Mouse (Mus musculus) midbrain, postnatal 0 days (tissue): ENCODE measurements at regions not wholly inside any gene's neighbourhood (a gene's known extent, or its start where the extent isn't known, plus 50 kb on each side); places are given as distances from the start of the nearest gene placed in this dataset.

Experiments
- ATAC-seq: fragments of 200-750 bp; cut with Nextera tagmentation; 2 replicates; pipeline ENCODE4 v1.8.0; 2017; ENCODE audit warnings: moderate number of reproducible peaks, mild to moderate bottlenecking, moderate TSS enrichment, moderate library complexity; ENCODE audit not compliant: low FRiP score
- DNase-seq: peaks from one replicate; pipeline ENCODE4 v3.0.0-alpha.2; 2015; ENCODE audit warnings: low spot score
- H3K27ac ChIP-seq: fragments of 300-500 bp; sonication (generic); 2 replicates; pipeline ENCODE4 v1.5.1; 2014; ENCODE audit warnings: low read depth, mild to moderate bottlenecking, low read length, mixed read lengths
- H3K27me3 ChIP-seq: fragments of 300-500 bp; sonication (generic); 2 replicates; pipeline ENCODE4 v1.6.1; 2014; ENCODE audit warnings: low read length, control low read depth, mixed read lengths; ENCODE audit not compliant: insufficient read depth
- H3K36me3 ChIP-seq: fragments of 300-500 bp; sonication (generic); 2 replicates; pipeline ENCODE4 v1.6.1; 2014; ENCODE audit warnings: low read length, control low read depth, mixed read lengths; ENCODE audit not compliant: insufficient read depth
- H3K4me1 ChIP-seq: fragments of 300-500 bp; sonication (generic); 2 replicates; pipeline ENCODE4 v1.6.1; 2014; ENCODE audit warnings: mild to moderate bottlenecking, control low read depth, antibody characterized with exemption, low read length, mixed read lengths; ENCODE audit not compliant: insufficient read depth
- H3K4me2 ChIP-seq: fragments of 300-500 bp; sonication (generic); 2 replicates; pipeline ENCODE4 v1.6.1; 2014; ENCODE audit warnings: low read depth, mild to moderate bottlenecking, low read length, mixed read lengths; ENCODE audit not compliant: poor library complexity, severe bottlenecking
- H3K4me3 ChIP-seq: fragments of 300-500 bp; sonication (generic); 2 replicates; pipeline ENCODE4 v1.5.1; 2014; ENCODE audit warnings: low read depth, mild to moderate bottlenecking, low read length, moderate library complexity
- H3K9ac ChIP-seq: fragments of 300-500 bp; sonication (generic); replicated peaks from 2 replicates; pipeline ENCODE4 v1.6.1; 2014; ENCODE audit warnings: mild to moderate bottlenecking, low read length, moderate library complexity, mixed read lengths; ENCODE audit not compliant: poor library complexity, severe bottlenecking
- H3K9me3 ChIP-seq: fragments of 300-500 bp; sonication (generic); 2 replicates; pipeline ENCODE4 v1.6.1; 2016; ENCODE audit warnings: low read length, control low read depth
- CTCF ChIP-seq: IDR thresholded peaks from 2 replicates; pipeline ENCODE4 v1.5.1; 2016; ENCODE audit warnings: antibody characterized with exemption, mild to moderate bottlenecking
- WGBS: fragments of 180-500 bp; shearing (Covaris S2); extraction: QIAGEN DNeasy Blood & Tissue Kit; methylation state at CpG from one replicate; pipeline ENCODE4 v1.1.7; 2014; 5-methylcytosine and 5-hydroxymethylcytosine counted together

DNA sequence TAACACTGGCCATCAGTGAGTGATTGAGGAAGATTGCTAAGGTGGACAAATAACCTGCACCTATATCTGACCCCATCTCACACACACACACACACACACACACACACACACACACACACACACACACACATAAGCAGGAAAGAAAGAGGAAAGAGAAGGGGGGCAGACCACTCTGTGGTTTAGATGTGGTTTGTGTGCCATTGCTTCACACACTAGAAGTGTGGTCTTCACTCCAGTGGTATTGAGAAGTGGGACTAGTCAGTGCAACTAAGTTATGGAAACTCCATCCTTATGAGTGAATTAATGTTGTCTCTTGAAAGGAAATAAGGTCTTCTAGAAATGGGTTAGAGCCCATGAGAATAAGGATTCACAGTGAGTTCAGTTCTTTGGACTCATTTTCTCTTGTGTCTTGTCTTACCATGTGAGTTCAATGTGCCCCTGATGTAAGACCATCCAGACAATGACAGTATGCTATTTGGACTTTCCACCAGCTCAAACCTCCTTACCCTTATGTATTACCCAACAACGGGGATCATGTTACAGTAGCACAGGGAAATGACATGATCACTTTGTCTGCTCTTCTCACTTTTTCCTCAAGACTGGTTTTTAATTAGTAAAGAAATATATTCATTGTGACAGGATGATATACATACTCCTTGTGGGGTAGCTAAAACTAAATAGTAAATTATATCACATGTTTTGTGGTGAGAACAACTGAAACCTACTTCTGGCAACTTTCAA is 88.7 kb downstream of the A730009L09Rik start:
- no peak for TF ChIP-seq CTCF
- Histone ChIP-seq H3K36me3 (no peaks in the 10 kb centered on the region), H3K4me1 (no peaks in the 10 kb centered on the region), H3K9me3 (no peaks in the 10 kb centered on the region), H3K9ac (no peak overlapping the region), H3K27ac (no peak overlapping the region), H3K27me3 (no peaks in the 10 kb centered on the region), H3K4me3 (no peak overlapping the region), H3K4me2 (no peak overlapping the region)
- ATAC-seq (no peak), DNase-seq (no peak)
- WGBS, result 95% methylated on average over 1 of the region's 1 CpGs

DNA sequence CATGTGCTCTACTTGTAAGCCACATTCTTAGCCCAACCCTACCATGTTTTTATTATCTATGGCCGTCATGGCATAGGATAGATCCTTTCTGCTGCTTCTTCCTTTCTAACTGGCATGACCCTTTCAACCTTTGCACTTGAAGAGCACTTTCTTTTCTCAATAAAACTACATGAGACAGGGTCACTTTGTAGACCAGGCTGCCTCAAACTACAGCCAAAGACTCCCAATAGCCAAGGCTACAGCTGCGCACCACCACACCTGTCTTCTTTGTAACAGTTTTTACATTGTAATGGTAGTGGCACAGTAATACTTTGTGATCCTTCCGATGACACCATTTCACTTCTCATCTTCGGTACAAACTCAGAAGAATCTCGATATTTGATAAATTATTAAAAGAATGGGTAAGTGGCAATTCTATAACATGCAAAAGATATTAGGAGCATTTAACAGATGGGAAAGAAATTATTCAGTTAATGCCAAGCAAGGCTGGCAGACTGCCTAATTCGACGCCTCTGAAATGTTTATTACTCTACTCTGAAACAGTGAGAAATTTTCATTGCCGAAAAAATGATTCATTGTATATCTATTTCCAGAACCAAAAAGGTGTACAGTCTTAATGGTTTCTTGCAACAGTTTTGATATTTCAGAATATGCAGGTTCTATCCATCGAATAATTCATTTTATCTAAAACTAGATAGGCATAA is 89.5 kb downstream of the A730009L09Rik start:
- H3K27me3 ChIP-seq, result no peaks in the 10 kb centered on the region
- H3K4me1 ChIP-seq, result no peaks in the 10 kb centered on the region
- ATAC-seq, result no peak
- H3K4me2 ChIP-seq, result no peak overlapping the region
- TF ChIP-seq CTCF, result no peak
- 92% methylated on average over 9 of the region's 9 CpGs for WGBS
- H3K27ac ChIP-seq, result no peak overlapping the region
- H3K4me3 ChIP-seq, result no peak overlapping the region
- no peaks in the 10 kb centered on the region for H3K9me3 ChIP-seq
- no peaks in the 10 kb centered on the region for H3K36me3 ChIP-seq
- no peak overlapping the region for H3K9ac ChIP-seq
- DNase-seq, result no peak

GRCm38 (mm10) chr16:84606010-84606803 is 91.3 kb downstream of the A730009L09Rik start:
- Histone ChIP-seq H3K9ac (no peak overlapping the region), H3K36me3 (no peaks in the 10 kb centered on the region), H3K9me3 (no peaks in the 10 kb centered on the region), H3K4me2 (no peak overlapping the region), H3K4me3 (no peak overlapping the region), H3K27me3 (no peaks in the 10 kb centered on the region), H3K4me1 (no peaks in the 10 kb centered on the region), H3K27ac (no peak overlapping the region)
- DNase-seq (no peak), ATAC-seq (no peak)
- TF ChIP-seq CTCF, result no peak
- 81% methylated on average over 5 of the region's 5 CpGs for WGBS

DNA sequence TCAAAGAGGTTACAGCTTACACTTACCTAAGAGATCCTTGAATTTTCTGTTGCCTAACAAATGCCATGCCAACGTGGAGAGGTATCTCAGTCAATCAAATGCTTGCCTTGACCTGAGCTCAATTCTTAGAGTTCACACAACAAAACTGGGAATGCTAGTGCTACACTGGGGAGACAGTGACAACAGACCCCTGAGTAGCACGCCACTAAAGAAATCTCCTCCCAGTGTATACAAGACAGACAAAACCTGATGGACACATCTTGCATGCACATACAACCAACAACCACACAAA is 91.8 kb downstream of the A730009L09Rik start:
- no peak overlapping the region for H3K4me2 ChIP-seq
- H3K27me3 ChIP-seq, result no peaks in the 10 kb centered on the region
- H3K9me3 ChIP-seq, result no peaks in the 10 kb centered on the region
- no peak overlapping the region for H3K4me3 ChIP-seq
- WGBS, result 73% methylated on average over 2 of the region's 2 CpGs
- H3K27ac ChIP-seq, result no peak overlapping the region
- H3K9ac ChIP-seq, result no peak overlapping the region
- no peak for TF ChIP-seq CTCF
- DNase-seq, result no peak
- H3K4me1 ChIP-seq, result no peaks in the 10 kb centered on the region
- no peaks in the 10 kb centered on the region for H3K36me3 ChIP-seq
- ATAC-seq, result no peak

GRCm38 (mm10) chr16:84607503-84607902 is 92.6 kb downstream of the A730009L09Rik start:
- Histone ChIP-seq H3K27ac (no peak overlapping the region), H3K9ac (no peak overlapping the region), H3K4me3 (no peak overlapping the region), H3K4me1 (no peaks in the 10 kb centered on the region), H3K27me3 (no peaks in the 10 kb centered on the region), H3K9me3 (no peaks in the 10 kb centered on the region), H3K36me3 (no peaks in the 10 kb centered on the region), H3K4me2 (no peak overlapping the region)
- no peak for ATAC-seq
- 95% methylated on average over 6 of the region's 6 CpGs for WGBS
- DNase-seq, result no peak
- no peak for TF ChIP-seq CTCF

DNA sequence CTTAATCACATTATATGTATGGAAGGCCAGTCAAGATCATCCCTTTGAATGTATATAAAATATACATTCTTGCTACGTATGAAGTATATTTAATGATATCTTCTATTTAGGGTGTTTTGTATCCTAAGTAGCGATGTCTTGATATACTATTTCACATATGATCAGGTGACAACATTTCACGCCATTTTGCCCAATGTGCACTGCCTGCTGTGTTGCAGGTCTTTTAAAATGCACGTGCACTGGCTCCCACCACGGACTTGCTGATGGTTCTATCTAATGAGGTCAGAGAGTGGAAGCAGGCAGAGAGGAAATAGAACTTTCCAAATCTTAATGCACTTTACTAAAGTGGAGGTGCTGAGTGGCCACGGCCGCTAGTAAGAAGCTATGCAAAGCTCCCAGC is 100.8 kb downstream of the A730009L09Rik start:
- DNase-seq, result no peak
- Histone ChIP-seq H3K9me3 (no peaks in the 10 kb centered on the region), H3K4me3 (no peak overlapping the region), H3K4me1 (no peaks in the 10 kb centered on the region), H3K27ac (no peak overlapping the region), H3K27me3 (no peaks in the 10 kb centered on the region), H3K9ac (no peak overlapping the region), H3K4me2 (no peak overlapping the region), H3K36me3 (no peaks in the 10 kb centered on the region)
- TF ChIP-seq CTCF, result no peak
- no peak for ATAC-seq
- WGBS, result 87% methylated on average over 7 of the region's 7 CpGs
